Mouse (Mus musculus): Measurements from ENCODE around the gene Nfkbil1. TPM values are rescaled to one million over a fixed set of nuclear protein-coding genes. Genes with fewer than 3 reads are reported as not detected.

The Nfkbil1 gene
- total and polyA plus RNA-seq, 2 experiments from 2014 or later: 12.4 to 17.1 TPM

DNA sequence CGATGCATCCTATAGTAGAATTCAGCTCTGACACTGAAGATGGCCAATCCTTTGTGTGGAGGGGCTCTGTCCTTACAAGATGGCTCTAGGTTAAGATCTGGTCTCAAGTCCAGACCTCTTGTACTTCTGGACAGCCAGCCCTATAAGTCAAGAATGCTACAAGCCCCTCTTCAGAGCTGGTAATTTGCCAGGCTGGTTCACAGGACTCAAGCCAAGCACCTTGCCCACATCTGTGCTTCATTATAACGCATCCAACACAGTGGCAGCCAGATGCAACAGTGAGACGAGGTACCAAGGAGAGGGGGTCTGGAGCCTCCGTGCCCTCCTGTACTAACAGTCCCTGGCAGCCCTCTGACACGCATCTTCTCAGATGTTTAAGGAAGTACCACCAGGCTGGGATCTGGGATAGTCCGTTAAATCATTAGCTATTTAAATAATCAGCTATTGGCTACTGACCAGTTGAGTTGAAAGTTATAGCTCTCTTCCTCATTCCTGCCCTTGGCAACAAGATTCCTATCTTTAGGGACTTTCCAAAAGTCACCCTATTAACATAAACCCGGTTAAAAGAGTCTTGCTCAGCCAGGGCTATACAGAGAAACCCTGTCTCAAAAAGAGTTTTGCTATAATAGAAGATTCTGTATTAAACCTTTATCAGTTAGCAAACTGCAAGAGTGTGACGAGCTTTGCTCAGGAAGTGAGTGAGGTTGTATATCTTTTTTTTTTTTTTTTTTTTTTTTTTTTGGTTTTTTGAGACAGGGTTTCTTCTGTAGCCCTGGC, 61.2 kb downstream of the Nfkbil1 start:
- Histone ChIP-seq H3K4me3 (ENCODE audit: low read depth, low read length) (no peak overlapping the region), H3K9me3 (ENCODE audit: low read length) (no peaks in the 10 kb centered on the region), H3K4me2 (ENCODE audit: low read depth) (no peak overlapping the region), H3K27me3 (ENCODE audit: insufficient read depth, low read length) (no peaks in the 10 kb centered on the region), H3K9ac (no peak overlapping the region), H3K36me3 (ENCODE audit: insufficient read depth) (no peaks in the 10 kb centered on the region), H3K27ac (ENCODE audit: low read depth, low read length) (no peak overlapping the region), H3K4me1 (ENCODE audit: insufficient read depth) (no peaks in the 10 kb centered on the region)
- 69% methylated on average over 8 of the region's 8 CpGs for WGBS
- DNase-seq: no peak
- ATAC-seq: no peak
- no peak for TF ChIP-seq CTCF (IDR thresholded peaks at IDR 0.05; ENCODE audit: low read depth)

DNA sequence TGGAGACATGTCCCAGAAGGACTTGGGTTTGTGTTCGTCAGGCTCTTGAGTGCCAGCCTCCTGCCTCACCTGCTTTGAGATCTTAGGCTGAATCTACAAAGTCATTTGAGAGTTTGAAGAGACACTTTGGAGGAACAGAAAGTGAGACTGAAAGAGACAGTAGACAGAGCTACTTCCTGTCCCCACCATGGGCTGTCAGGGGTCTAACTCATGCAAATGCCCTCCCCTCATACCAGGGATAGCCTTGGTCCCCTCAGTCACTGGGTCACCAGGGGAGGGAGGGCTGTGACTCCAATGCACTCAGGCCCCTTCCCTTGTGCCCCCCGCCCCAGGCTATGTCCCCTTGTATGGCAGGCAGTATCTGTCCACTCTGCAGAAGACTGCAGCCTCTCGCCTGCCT, 62.3 kb downstream of the Nfkbil1 start:
- Histone ChIP-seq H3K9ac (no peak overlapping the region), H3K27ac (ENCODE audit: low read depth, low read length) (no peak overlapping the region), H3K4me3 (ENCODE audit: low read depth, low read length) (no peak overlapping the region), H3K4me2 (ENCODE audit: low read depth) (no peak overlapping the region), H3K27me3 (ENCODE audit: insufficient read depth, low read length) (no peaks in the 10 kb centered on the region), H3K4me1 (ENCODE audit: insufficient read depth) (no peaks in the 10 kb centered on the region), H3K36me3 (ENCODE audit: insufficient read depth) (no peaks in the 10 kb centered on the region), H3K9me3 (ENCODE audit: low read length) (no peaks in the 10 kb centered on the region)
- WGBS: 68% methylated on average over 3 of the region's 3 CpGs
- no peak for ATAC-seq
- TF ChIP-seq CTCF (IDR thresholded peaks at IDR 0.05; ENCODE audit: low read depth): no peak
- no peak for DNase-seq

DNA sequence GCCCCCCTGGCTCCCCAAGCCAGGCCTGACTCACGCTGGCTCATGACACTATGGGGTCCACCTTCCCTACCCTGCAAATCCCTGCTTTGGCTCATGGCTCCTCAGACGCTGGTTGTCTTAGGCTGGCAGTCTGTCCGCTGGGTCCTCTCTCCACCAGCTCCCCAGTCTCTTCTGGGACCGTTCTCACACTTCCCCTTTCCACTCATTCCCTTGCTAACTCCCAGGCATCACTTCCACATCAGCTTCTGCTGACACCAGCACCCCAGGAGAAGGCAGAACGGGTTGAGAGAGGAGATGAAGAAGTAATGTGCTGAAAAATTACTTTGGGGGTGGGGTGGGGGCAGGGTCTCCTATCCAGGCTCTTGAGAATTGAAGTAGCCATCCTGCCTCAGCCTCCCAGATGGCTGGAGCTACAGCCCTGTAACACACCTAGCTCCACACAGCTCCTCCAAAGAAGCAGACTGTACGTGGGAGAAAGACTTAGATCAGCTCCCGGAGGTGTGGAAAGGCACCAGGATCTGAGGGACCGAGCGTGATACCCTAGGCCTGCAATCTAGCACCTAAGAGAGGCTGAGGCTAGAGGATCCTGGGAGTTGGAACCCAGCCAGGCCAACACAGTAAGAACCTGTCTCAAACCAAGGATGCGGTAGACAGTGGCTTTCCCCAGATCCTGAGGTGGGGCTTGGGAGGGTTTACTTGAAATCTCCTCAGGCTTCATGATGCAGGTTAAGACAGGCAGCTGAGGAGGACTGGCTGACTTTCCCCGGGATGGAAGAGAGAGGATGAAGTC, 63.0 kb downstream of the Nfkbil1 start:
- Histone ChIP-seq H3K4me1 (ENCODE audit: insufficient read depth) (no peaks in the 10 kb centered on the region), H3K9me3 (ENCODE audit: low read length) (no peaks in the 10 kb centered on the region), H3K4me3 (ENCODE audit: low read depth, low read length) (no peak overlapping the region), H3K27ac (ENCODE audit: low read depth, low read length) (no peak overlapping the region), H3K9ac (no peak overlapping the region), H3K36me3 (ENCODE audit: insufficient read depth) (no peaks in the 10 kb centered on the region), H3K4me2 (ENCODE audit: low read depth) (no peak overlapping the region), H3K27me3 (ENCODE audit: insufficient read depth, low read length) (no peaks in the 10 kb centered on the region)
- ATAC-seq (no peak), DNase-seq (no peak)
- no peak for TF ChIP-seq CTCF (IDR thresholded peaks at IDR 0.05; ENCODE audit: low read depth)
- 69% methylated on average over 11 of the region's 11 CpGs for WGBS

Small RNA genes lying within 50 kb of the gene (microRNA-seq; reads per million reads assigned to microRNA genes)
- gene Mir6973a (0 reads per million in 2 experiments), gene Mir6974 (0 reads per million in 2 experiments), gene Mir6975 (0.77 to 3.5 reads per million in 2 experiments), gene Mir8094 (0.39 to 0.49 reads per million in 2 experiments)

Other genes with a start within 250 kb of the Nfkbil1 start
Only the 30 nearest of the 35 such genes appear.
- 1.3 and 2.2 TPM in 2 replicates for gene Msh5, start 189.0 kb downstream of the Nfkbil1 start, total RNA-seq (2014; rRNA removed)
- 1.1 and 1.3 TPM in 2 replicates for gene Msh5, start 189.0 kb downstream of the Nfkbil1 start, polyA plus RNA-seq (2015; fragmentation: Nextera tagmentation; extraction: Ambion mirVana)
- 26.8 and 29.3 TPM in 2 replicates for gene Clic1, start 185.8 kb downstream of the Nfkbil1 start, total RNA-seq (2014; rRNA removed)
- gene Clic1, start 185.8 kb downstream of the Nfkbil1 start, polyA plus RNA-seq (2015; fragmentation: Nextera tagmentation; extraction: Ambion mirVana): 47.9 and 50.5 TPM in 2 replicates
- gene Ddah2, start 176.8 kb downstream of the Nfkbil1 start, total RNA-seq (2014; rRNA removed): 167 and 220 TPM in 2 replicates
- 261 and 299 TPM in 2 replicates for gene Ddah2, start 176.8 kb downstream of the Nfkbil1 start, polyA plus RNA-seq (2015; fragmentation: Nextera tagmentation; extraction: Ambion mirVana)
- gene Ly6g6c, start 170.4 kb downstream of the Nfkbil1 start, total RNA-seq (2014; rRNA removed): not detected in 2 replicates
- gene Ly6g6c, start 170.4 kb downstream of the Nfkbil1 start, polyA plus RNA-seq (2015; fragmentation: Nextera tagmentation; extraction: Ambion mirVana): not detected in 2 replicates
- gene Mpig6b, start 169.6 kb downstream of the Nfkbil1 start, total RNA-seq (2014; rRNA removed): not detected in 2 replicates
- 0.08 TPM in 2 replicates for gene Mpig6b, start 169.6 kb downstream of the Nfkbil1 start, polyA plus RNA-seq (2015; fragmentation: Nextera tagmentation; extraction: Ambion mirVana)
- gene Ly6g6e, start 158.9 kb downstream of the Nfkbil1 start, total RNA-seq (2014; rRNA removed): 0.38 and 3.9 TPM in 2 replicates
- 2.9 and 3.9 TPM in 2 replicates for gene Ly6g6e, start 158.9 kb downstream of the Nfkbil1 start, polyA plus RNA-seq (2015; fragmentation: Nextera tagmentation; extraction: Ambion mirVana)
- gene Ly6g6d, start 157.7 kb downstream of the Nfkbil1 start, total RNA-seq (2014; rRNA removed): 3.8 TPM in 1 of 2 replicates, not detected in the other
- 1.2 and 1.6 TPM in 2 replicates for gene Ly6g6d, start 157.7 kb downstream of the Nfkbil1 start, polyA plus RNA-seq (2015; fragmentation: Nextera tagmentation; extraction: Ambion mirVana)
- gene Ly6g6f, start 150.2 kb downstream of the Nfkbil1 start, total RNA-seq (2014; rRNA removed): 0.23 TPM in 1 of 2 replicates, not detected in the other
- gene Ly6g6f, start 150.2 kb downstream of the Nfkbil1 start, polyA plus RNA-seq (2015; fragmentation: Nextera tagmentation; extraction: Ambion mirVana): not detected in 2 replicates
- 139 and 202 TPM in 2 replicates for gene Abhd16a, start 146.5 kb downstream of the Nfkbil1 start, total RNA-seq (2014; rRNA removed)
- 92.8 and 96.3 TPM in 2 replicates for gene Abhd16a, start 146.5 kb downstream of the Nfkbil1 start, polyA plus RNA-seq (2015; fragmentation: Nextera tagmentation; extraction: Ambion mirVana)
- gene Ly6g5c, start 127.5 kb downstream of the Nfkbil1 start, total RNA-seq (2014; rRNA removed): not detected in 2 replicates
- gene Ly6g5c, start 127.5 kb downstream of the Nfkbil1 start, polyA plus RNA-seq (2015; fragmentation: Nextera tagmentation; extraction: Ambion mirVana): not detected in 2 replicates
- gene Ly6g5b, start 120.4 kb downstream of the Nfkbil1 start, total RNA-seq (2014; rRNA removed): 0.54 and 1.1 TPM in 2 replicates
- 0.55 and 1.1 TPM in 2 replicates for gene Ly6g5b, start 120.4 kb downstream of the Nfkbil1 start, polyA plus RNA-seq (2015; fragmentation: Nextera tagmentation; extraction: Ambion mirVana)
- 16.9 and 20.5 TPM in 2 replicates for gene Gpank1, start 114.3 kb downstream of the Nfkbil1 start, total RNA-seq (2014; rRNA removed)
- gene Gpank1, start 114.3 kb downstream of the Nfkbil1 start, polyA plus RNA-seq (2015; fragmentation: Nextera tagmentation; extraction: Ambion mirVana): 19.7 and 20.8 TPM in 2 replicates
- 240 and 247 TPM in 2 replicates for gene Csnk2b, start 113.7 kb downstream of the Nfkbil1 start, total RNA-seq (2014; rRNA removed)
- gene Csnk2b, start 113.7 kb downstream of the Nfkbil1 start, polyA plus RNA-seq (2015; fragmentation: Nextera tagmentation; extraction: Ambion mirVana): 334 and 335 TPM in 2 replicates
- 15.3 and 26.2 TPM in 2 replicates for gene D17H6S53E, start 109.4 kb downstream of the Nfkbil1 start, total RNA-seq (2014; rRNA removed)
- gene D17H6S53E, start 109.4 kb downstream of the Nfkbil1 start, polyA plus RNA-seq (2015; fragmentation: Nextera tagmentation; extraction: Ambion mirVana): 7.4 and 8.0 TPM in 2 replicates
- gene Apom, start 103.7 kb downstream of the Nfkbil1 start, total RNA-seq (2014; rRNA removed): 0.71 and 0.77 TPM in 2 replicates
- not detected in 2 replicates for gene Apom, start 103.7 kb downstream of the Nfkbil1 start, polyA plus RNA-seq (2015; fragmentation: Nextera tagmentation; extraction: Ambion mirVana)
- 285 and 340 TPM in 2 replicates for gene Bag6, start 100.6 kb downstream of the Nfkbil1 start, total RNA-seq (2014; rRNA removed)
- 68.2 and 71.9 TPM in 2 replicates for gene Bag6, start 100.6 kb downstream of the Nfkbil1 start, polyA plus RNA-seq (2015; fragmentation: Nextera tagmentation; extraction: Ambion mirVana)
- gene Prrc2a, start 70.9 kb downstream of the Nfkbil1 start, total RNA-seq (2014; rRNA removed): 112 and 155 TPM in 2 replicates
- 56.7 and 85.3 TPM in 2 replicates for gene Prrc2a, start 70.9 kb downstream of the Nfkbil1 start, polyA plus RNA-seq (2015; fragmentation: Nextera tagmentation; extraction: Ambion mirVana)
- gene Aif1, start 59.7 kb downstream of the Nfkbil1 start, total RNA-seq (2014; rRNA removed): 1.9 and 3.6 TPM in 2 replicates
- 8.4 and 10.0 TPM in 2 replicates for gene Aif1, start 59.7 kb downstream of the Nfkbil1 start, polyA plus RNA-seq (2015; fragmentation: Nextera tagmentation; extraction: Ambion mirVana)
- 15.7 and 17.4 TPM in 2 replicates for gene Lst1, start 47.4 kb downstream of the Nfkbil1 start, total RNA-seq (2014; rRNA removed)
- gene Lst1, start 47.4 kb downstream of the Nfkbil1 start, polyA plus RNA-seq (2015; fragmentation: Nextera tagmentation; extraction: Ambion mirVana): 11.4 and 12.7 TPM in 2 replicates
- gene Ltb, start 41.4 kb downstream of the Nfkbil1 start, total RNA-seq (2014; rRNA removed): 0.76 and 1.1 TPM in 2 replicates
- gene Ltb, start 41.4 kb downstream of the Nfkbil1 start, polyA plus RNA-seq (2015; fragmentation: Nextera tagmentation; extraction: Ambion mirVana): 0.64 and 1.1 TPM in 2 replicates
- 0.71 TPM in 1 of 2 replicates, not detected in the other for gene Tnf, start 33.8 kb downstream of the Nfkbil1 start, total RNA-seq (2014; rRNA removed)
- gene Tnf, start 33.8 kb downstream of the Nfkbil1 start, polyA plus RNA-seq (2015; fragmentation: Nextera tagmentation; extraction: Ambion mirVana): 0.09 TPM in 1 of 2 replicates, not detected in the other
- 0.38 TPM in 1 of 2 replicates, not detected in the other for gene Lta, start 30.4 kb downstream of the Nfkbil1 start, total RNA-seq (2014; rRNA removed)
- gene Lta, start 30.4 kb downstream of the Nfkbil1 start, polyA plus RNA-seq (2015; fragmentation: Nextera tagmentation; extraction: Ambion mirVana): 0.50 and 0.80 TPM in 2 replicates
- not detected in 2 replicates for gene Gm16181, start 15.0 kb downstream of the Nfkbil1 start, total RNA-seq (2014; rRNA removed)
- not detected in 2 replicates for gene Gm16181, start 15.0 kb downstream of the Nfkbil1 start, polyA plus RNA-seq (2015; fragmentation: Nextera tagmentation; extraction: Ambion mirVana)
- gene Atp6v1g2, start 2.1 kb downstream of the Nfkbil1 start, total RNA-seq (2014; rRNA removed): 59.7 and 81.4 TPM in 2 replicates
- gene Atp6v1g2, start 2.1 kb downstream of the Nfkbil1 start, polyA plus RNA-seq (2015; fragmentation: Nextera tagmentation; extraction: Ambion mirVana): 121 and 146 TPM in 2 replicates
- gene Ddx39b, start 6.0 kb upstream of the Nfkbil1 start, total RNA-seq (2014; rRNA removed): 305 and 336 TPM in 2 replicates
- gene Ddx39b, start 6.0 kb upstream of the Nfkbil1 start, polyA plus RNA-seq (2015; fragmentation: Nextera tagmentation; extraction: Ambion mirVana): 357 and 382 TPM in 2 replicates
- 54.9 and 63.3 TPM in 2 replicates for gene H2-D1, start 26.9 kb upstream of the Nfkbil1 start, total RNA-seq (2014; rRNA removed)
- gene H2-D1, start 26.9 kb upstream of the Nfkbil1 start, polyA plus RNA-seq (2015; fragmentation: Nextera tagmentation; extraction: Ambion mirVana): 74.5 and 95.9 TPM in 2 replicates
- gene H2-Q1, start 84.6 kb upstream of the Nfkbil1 start, total RNA-seq (2014; rRNA removed): 0.46 and 1.00 TPM in 2 replicates
- gene H2-Q1, start 84.6 kb upstream of the Nfkbil1 start, polyA plus RNA-seq (2015; fragmentation: Nextera tagmentation; extraction: Ambion mirVana): 0.45 and 0.74 TPM in 2 replicates
- 5.5 and 16.2 TPM in 2 replicates for gene H2-Q2, start 106.5 kb upstream of the Nfkbil1 start, total RNA-seq (2014; rRNA removed)
- gene H2-Q2, start 106.5 kb upstream of the Nfkbil1 start, polyA plus RNA-seq (2015; fragmentation: Nextera tagmentation; extraction: Ambion mirVana): 4.5 and 8.0 TPM in 2 replicates
- gene H2-Q4, start 143.8 kb upstream of the Nfkbil1 start, total RNA-seq (2014; rRNA removed): 3.2 and 5.1 TPM in 2 replicates
- 0.84 and 1.3 TPM in 2 replicates for gene H2-Q4, start 143.8 kb upstream of the Nfkbil1 start, polyA plus RNA-seq (2015; fragmentation: Nextera tagmentation; extraction: Ambion mirVana)
- gene H2-Q6, start 189.1 kb upstream of the Nfkbil1 start, total RNA-seq (2014; rRNA removed): 0.15 and 0.43 TPM in 2 replicates
- gene H2-Q6, start 189.1 kb upstream of the Nfkbil1 start, polyA plus RNA-seq (2015; fragmentation: Nextera tagmentation; extraction: Ambion mirVana): 0.47 and 0.80 TPM in 2 replicates